Mouse (Mus musculus) C2C12 (cell line): ENCODE results near the gene 3100002H09Rik.

ENCODE experiments used
- CTCF ChIP-seq: IDR thresholded peaks from one replicate; pipeline ENCODE4 v1.5.1; 2011; ENCODE audit not compliant: control insufficient read depth, insufficient read depth, insufficient read length
- MAX ChIP-seq: IDR thresholded peaks from one replicate; pipeline ENCODE4 v1.6.1; 2011; ENCODE audit warnings: mild to moderate bottlenecking, control low read depth
- MYOD1 ChIP-seq: IDR thresholded peaks from one replicate; pipeline ENCODE4 v1.6.1; 2011; ENCODE audit warnings: low read depth; ENCODE audit not compliant: control insufficient read depth, insufficient read length
- MYOG ChIP-seq: IDR thresholded peaks from one replicate; pipeline ENCODE4 v1.6.1; 2011; ENCODE audit not compliant: control insufficient read depth, insufficient read length; ENCODE audit errors: extremely low read depth
- USF1 ChIP-seq: IDR thresholded peaks from one replicate; pipeline ENCODE4 v1.6.1; 2011; ENCODE audit warnings: low read depth, mild to moderate bottlenecking, control low read depth, moderate library complexity

GRCm38 (mm10) chr4:124611768-124612167, 1.2 kb upstream of the 3100002H09Rik start:
- TF ChIP-seq CTCF (no peak), USF1 (no peak), MAX (no peak), MYOD1 (no peak), MYOG (no peak)
